In genomic region chr1:62234039-62234438, GRCm38 (mm10) we compare ENCODE assay signal across 17 mouse cellular contexts.
DNase-seq lines count a peak whose midpoint lies in the region; ATAC-seq lines count a peak whose summit lies in the region.
"Had no signal": no experiment of that assay in that cellular context is flagged by ENCODE, and none has a peak within 500 bp of the region (broad histone marks: within the 10 kb centered on the region; RNA-seq: fewer than 3 reads in every experiment).

No protein-coding gene starts in this region.

- WGBS in liver, embryonic 11.5 days = 35% methylated on average over 1 of the region's 1 CpGs
- WGBS in liver, embryonic 16.5 days (ENCODE audit: insufficient replicate concordance) = 15% methylated on average over 1 of the region's 1 CpGs

- DNase-seq in cerebellum, postnatal 10 days = peak; percentile 22 to 33
- DNase-seq in cerebellum, postnatal 4 days (ENCODE audit: low spot score in 2 of 2) = no peak
- DNase-seq in liver = peak; percentile 4
- DNase-seq in liver, embryonic 11.5 days (ENCODE audit: low spot score) = no peak
- peak; percentile 26 for DNase-seq in retina, embryonic 14.5 days (ENCODE audit: low spot score)
- DNase-seq in urinary bladder, postnatal 36 days (ENCODE audit: low spot score in 2 of 2) = no peak
- no peak for DNase-seq in testis, postnatal 14 days (ENCODE audit: low spot score)
- DNase-seq: adrenal gland, postnatal 14 days; cerebellum, adult 2 months; kidney, adult 2 months; kidney, postnatal 14 days; layer of hippocampus, adult 9-11 months had no signal

- no peak overlapping the region for H3K9ac ChIP-seq in liver, embryonic 11.5 days (ENCODE audit: low read depth, low read length)
- H3K9ac ChIP-seq in liver, embryonic 16.5 days (ENCODE audit: low read depth, low read length) = no peak overlapping the region
- H3K9ac ChIP-seq: forebrain, embryonic 13.5 days; heart, embryonic 12.5 days; limb, embryonic 15.5 days had no signal

- H3K27me3 ChIP-seq in liver, embryonic 11.5 days (replicated peaks; ENCODE audit: control insufficient read depth, insufficient read depth, low read length) = no peaks in the 10 kb centered on the region
- H3K27me3 ChIP-seq in liver, embryonic 16.5 days (ENCODE audit: control insufficient read depth, insufficient read depth, low read depth, low read length) = no peaks in the 10 kb centered on the region
- H3K27me3 ChIP-seq: CH12.LX; forebrain, embryonic 13.5 days; heart, embryonic 12.5 days; limb, embryonic 15.5 days had no signal

- no peaks in the 10 kb centered on the region for H3K4me1 ChIP-seq in liver, embryonic 11.5 days (replicated peaks; ENCODE audit: control insufficient read depth, insufficient read depth, low read length)
- no peaks in the 10 kb centered on the region for H3K4me1 ChIP-seq in liver, embryonic 16.5 days (ENCODE audit: control insufficient read depth, low read depth, low read length)

- no peaks in the 10 kb centered on the region for H3K9me3 ChIP-seq in liver, embryonic 11.5 days (ENCODE audit: control insufficient read depth, low read length)
- H3K9me3 ChIP-seq in liver, embryonic 16.5 days (replicated peaks; ENCODE audit: control insufficient read depth, low read length) = no peaks in the 10 kb centered on the region
- H3K9me3 ChIP-seq: forebrain, embryonic 13.5 days; heart, embryonic 12.5 days; limb, embryonic 15.5 days had no signal

- no peak for ATAC-seq in liver, embryonic 11.5 days (replicated peaks; ENCODE audit: low FRiP score)
- ATAC-seq in liver, embryonic 16.5 days (ENCODE audit: low read depth) = 0 out of 2 replicates have a peak, but pooled peaks have one; percentile 35
- ATAC-seq: forebrain, embryonic 13.5 days had no signal

- H3K4me2 ChIP-seq in liver, embryonic 11.5 days = no peak overlapping the region
- no peak overlapping the region for H3K4me2 ChIP-seq in liver, embryonic 16.5 days (ENCODE audit: low read depth, low read length)
- H3K4me2 ChIP-seq: forebrain, embryonic 13.5 days; heart, embryonic 12.5 days; limb, embryonic 15.5 days had no signal

- H3K4me3 ChIP-seq in liver, embryonic 11.5 days (ENCODE audit: low read depth, low read length) = no peak overlapping the region
- H3K4me3 ChIP-seq in liver, embryonic 16.5 days (ENCODE audit: low read depth, low read length) = no peak overlapping the region
- H3K4me3 ChIP-seq: forebrain, embryonic 13.5 days; heart, embryonic 12.5 days; limb, embryonic 15.5 days had no signal

- H3K27ac ChIP-seq in liver, embryonic 11.5 days (ENCODE audit: low read depth, low read length) = no peak overlapping the region
- no peak overlapping the region for H3K27ac ChIP-seq in liver, embryonic 16.5 days (ENCODE audit: low read length)
- H3K27ac ChIP-seq: forebrain, embryonic 13.5 days; limb, embryonic 15.5 days had no signal

- H3K36me3 ChIP-seq in liver, embryonic 11.5 days (ENCODE audit: control insufficient read depth, insufficient read depth, low read length) = no peaks in the 10 kb centered on the region
- H3K36me3 ChIP-seq in liver, embryonic 16.5 days (ENCODE audit: control insufficient read depth, insufficient read depth) = no peaks in the 10 kb centered on the region
- H3K36me3 ChIP-seq: heart, embryonic 12.5 days; limb, embryonic 15.5 days had no signal

Comparison
In these comparisons a context has a peak if more than half of its experiments do, and no peak if none do; other contexts are left out.
1. DNase-seq: peak in cerebellum, postnatal 10 days (2 of 2), liver (single experiment) and retina, embryonic 14.5 days (single experiment); none in cerebellum, postnatal 4 days (0 of 2), liver, embryonic 11.5 days (single experiment), urinary bladder, postnatal 36 days (0 of 2) and testis, postnatal 14 days (single experiment).